Mouse (Mus musculus): ENCODE measurements at regions not wholly inside any gene's neighbourhood (a gene's known extent, or its start where the extent isn't known, plus 50 kb on each side); places are given as distances from the start of the nearest gene placed in this dataset.

DNA sequence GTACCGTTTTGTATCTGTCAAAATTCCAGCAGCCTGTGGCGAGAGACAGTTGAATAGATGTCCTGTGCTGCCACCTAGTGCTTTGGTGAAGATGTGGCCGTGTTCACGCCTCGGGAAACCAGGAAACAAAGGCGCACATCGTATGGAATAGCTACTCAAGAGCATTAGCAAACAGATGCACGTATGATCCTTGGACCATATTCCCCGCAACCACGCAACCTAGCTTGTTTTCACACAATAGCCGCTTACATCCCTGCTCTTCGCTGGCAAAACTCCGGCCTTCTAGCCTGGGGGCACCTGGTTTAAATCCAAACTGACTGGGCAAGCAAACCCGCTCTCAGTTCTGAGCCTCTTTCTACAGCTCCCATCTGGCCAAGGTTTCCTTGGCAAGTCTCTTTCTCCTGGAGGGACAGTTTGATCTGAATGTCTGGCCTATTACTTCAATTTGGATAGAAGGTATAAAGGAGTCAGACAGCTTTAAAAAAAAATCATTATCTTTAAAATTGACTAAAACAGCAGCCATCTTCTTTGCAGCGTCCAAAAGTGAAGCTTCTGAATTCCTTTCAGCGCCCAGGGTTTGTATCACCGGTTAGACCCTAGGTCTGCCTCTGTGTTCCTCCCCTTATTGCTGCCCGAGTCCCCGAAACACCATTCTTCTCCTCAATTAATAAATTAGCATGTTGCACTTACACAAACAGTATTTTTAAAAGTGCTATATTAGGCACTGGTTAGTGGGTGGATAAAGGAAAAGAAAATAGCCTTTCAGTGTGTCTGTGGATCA is 295.0 kb upstream of the Prkd1 start:
- Histone ChIP-seq H3K79me2 (ENCODE audit: control insufficient read depth, insufficient read depth, low read length, poor library complexity) (no peaks in the 10 kb centered on the region), H3K9ac (ENCODE audit: control insufficient read depth, low read depth, low read length, poor library complexity, severe bottlenecking) (no peak overlapping the region)
- DNase-seq (ENCODE audit: low read depth, low spot score): peak; percentile 30

DNA sequence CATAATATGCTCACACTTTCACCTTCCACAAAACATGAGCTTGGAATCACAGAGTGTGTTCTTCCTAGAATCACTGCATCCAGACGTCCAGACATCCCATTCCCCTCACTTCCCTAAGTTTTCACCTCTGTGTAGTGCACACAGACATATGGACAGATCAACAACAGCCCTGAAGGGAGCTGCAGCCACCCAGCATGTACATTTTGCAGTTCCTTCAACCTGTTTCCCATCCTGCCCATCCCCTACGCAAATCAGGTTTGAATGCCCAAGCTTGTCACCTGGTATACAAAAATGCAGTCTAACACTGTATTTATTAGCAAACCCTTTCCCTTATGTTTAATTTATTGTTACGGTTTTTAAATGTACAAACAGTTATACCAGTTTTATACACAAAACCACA is 294.4 kb upstream of the Prkd1 start:
- H3K27me3 ChIP-seq (ENCODE audit: control insufficient read depth in 1 of 2, insufficient read depth in 2 of 2, low read length in 2 of 2): no peaks in the 10 kb centered on the region
- no peaks in the 10 kb centered on the region for H3K9me3 ChIP-seq (replicated peaks; ENCODE audit: insufficient read depth, low read length)
- no peaks in the 10 kb centered on the region for H3K79me2 ChIP-seq (ENCODE audit: control insufficient read depth, insufficient read depth, low read length, poor library complexity)
- H3K4me3 ChIP-seq (ENCODE audit: control insufficient read depth in 1 of 2, insufficient read depth in 1 of 2, low read depth in 2 of 2, low read length in 2 of 2): no peak overlapping the region
- no peak overlapping the region for H3K9ac ChIP-seq (ENCODE audit: control insufficient read depth, low read depth, low read length, poor library complexity, severe bottlenecking)
- H3K27ac ChIP-seq (ENCODE audit: control insufficient read depth, low read depth, low read length): no peak overlapping the region
- no peak for TF ChIP-seq RCOR1 (IDR thresholded peaks at IDR 0.05; ENCODE audit: low read depth, low read length)
- TF ChIP-seq TCF12 (IDR thresholded peaks at IDR 0.05; ENCODE audit: low read depth, low read length): no peak
- no peak for TF ChIP-seq MYB (IDR thresholded peaks at IDR 0.05; ENCODE audit: low read depth, low read length)
- no peak for TF ChIP-seq RAD21 (IDR thresholded peaks at IDR 0.05; ENCODE audit: low read depth, low read length)
- TF ChIP-seq ETS1 (IDR thresholded peaks at IDR 0.05; ENCODE audit: low read depth, low read length): no peak
- no peak for TF ChIP-seq ZKSCAN1 (IDR thresholded peaks at IDR 0.05; ENCODE audit: low read depth, low read length)
- no peak for TF ChIP-seq BHLHE40 (IDR thresholded peaks at IDR 0.05; ENCODE audit: borderline replicate concordance, low read depth, low read length)
- TF ChIP-seq UBTF (IDR thresholded peaks at IDR 0.05; ENCODE audit: borderline replicate concordance, insufficient read depth, low read depth, low read length): no peak
- TF ChIP-seq SIN3A (IDR thresholded peaks at IDR 0.05; ENCODE audit: low read length): no peak
- no peak for TF ChIP-seq CTCF (IDR thresholded peaks at IDR 0.05 in 2 of 3, conservative IDR thresholded peaks at IDR 0.05 in 1 of 3; ENCODE audit: control insufficient read depth in 1 of 3, insufficient read depth in 1 of 3, low read depth in 2 of 3, low read length in 3 of 3, poor library complexity in 1 of 3, severe bottlenecking in 1 of 3)
- no peak for TF ChIP-seq KAT2A (conservative IDR thresholded peaks at IDR 0.05; ENCODE audit: low read depth, low read length)
- TF ChIP-seq E2F4 (IDR thresholded peaks at IDR 0.05; ENCODE audit: borderline replicate concordance, low read depth, low read length): no peak
- no peak for TF ChIP-seq MYC (IDR thresholded peaks at IDR 0.05; ENCODE audit: low read depth, low read length)
- TF ChIP-seq TBP (IDR thresholded peaks at IDR 0.05; ENCODE audit: low read depth, low read length): no peak
- TF ChIP-seq NELFE (IDR thresholded peaks at IDR 0.05; ENCODE audit: low read depth, low read length): no peak
- H3K36me3 ChIP-seq (ENCODE audit: control insufficient read depth in 1 of 2, insufficient read depth in 2 of 2, low read length in 2 of 2): no peaks in the 10 kb centered on the region
- H3K4me1 ChIP-seq (ENCODE audit: control insufficient read depth in 1 of 2, insufficient read depth in 2 of 2, low read length in 2 of 2): no peaks in the 10 kb centered on the region
- DNase-seq (ENCODE audit: low read depth, low spot score): no peak

More for the DNA sequence above, 295.0 kb upstream of the Prkd1 start:
- Histone ChIP-seq H3K36me3 (ENCODE audit: control insufficient read depth in 1 of 2, insufficient read depth in 2 of 2, low read length in 2 of 2) (no peaks in the 10 kb centered on the region), H3K27ac (ENCODE audit: control insufficient read depth, low read depth, low read length) (no peak overlapping the region), H3K4me3 (ENCODE audit: control insufficient read depth in 1 of 2, insufficient read depth in 1 of 2, low read depth in 2 of 2, low read length in 2 of 2) (no peak overlapping the region), H3K4me1 (ENCODE audit: control insufficient read depth in 1 of 2, insufficient read depth in 2 of 2, low read length in 2 of 2) (no peaks in the 10 kb centered on the region), H3K27me3 (ENCODE audit: control insufficient read depth in 1 of 2, insufficient read depth in 2 of 2, low read length in 2 of 2) (no peaks in the 10 kb centered on the region), H3K9me3 (replicated peaks; ENCODE audit: insufficient read depth, low read length) (no peaks in the 10 kb centered on the region)
- TF ChIP-seq MAZ (IDR thresholded peaks at IDR 0.05; ENCODE audit: low read depth, low read length) (no peak), POLR2A (IDR thresholded peaks at IDR 0.05; ENCODE audit: control insufficient read depth in 1 of 2, insufficient read depth in 1 of 2, low read depth in 1 of 2, low read length in 2 of 2, poor library complexity in 1 of 2) (no peak), EP300 (IDR thresholded peaks at IDR 0.05; ENCODE audit: low read depth in 1 of 2, low read length in 2 of 2) (no peak), RCOR1 (IDR thresholded peaks at IDR 0.05; ENCODE audit: low read depth, low read length) (no peak), SMC3 (IDR thresholded peaks at IDR 0.05; ENCODE audit: low read depth, low read length) (peak; percentile 45), ZKSCAN1 (IDR thresholded peaks at IDR 0.05; ENCODE audit: low read depth, low read length) (no peak), RAD21 (IDR thresholded peaks at IDR 0.05; ENCODE audit: low read depth, low read length) (peak; percentile 57), SIN3A (IDR thresholded peaks at IDR 0.05; ENCODE audit: low read length) (no peak), CTCF (IDR thresholded peaks at IDR 0.05 in 2 of 3, conservative IDR thresholded peaks at IDR 0.05 in 1 of 3; ENCODE audit: control insufficient read depth in 1 of 3, insufficient read depth in 1 of 3, low read depth in 2 of 3, low read length in 3 of 3, poor library complexity in 1 of 3, severe bottlenecking in 1 of 3) (peak; percentile 26 to 56 (median 55)), NRF1 (IDR thresholded peaks at IDR 0.05; ENCODE audit: insufficient read depth, low read depth, low read length, poor library complexity, severe bottlenecking) (no peak), NELFE (IDR thresholded peaks at IDR 0.05; ENCODE audit: low read depth, low read length) (no peak), POLR2AphosphoS2 (IDR thresholded peaks at IDR 0.05; ENCODE audit: low read length) (no peak), TCF12 (IDR thresholded peaks at IDR 0.05; ENCODE audit: low read depth, low read length) (no peak), ZC3H11A (IDR thresholded peaks at IDR 0.05; ENCODE audit: low read depth, low read length) (no peak), USF2 (IDR thresholded peaks at IDR 0.05; ENCODE audit: borderline replicate concordance in 1 of 2, insufficient read depth in 1 of 2, low read depth in 1 of 2, low read length in 2 of 2) (no peak), CHD2 (IDR thresholded peaks at IDR 0.05; ENCODE audit: low read length) (no peak), ETS1 (IDR thresholded peaks at IDR 0.05; ENCODE audit: low read depth, low read length) (no peak), CHD1 (IDR thresholded peaks at IDR 0.05; ENCODE audit: low read depth, low read length) (no peak)

All from MEL (cell line).